Mouse (Mus musculus) brown adipose tissue, adult 24 weeks (tissue): ENCODE measurements at regions not wholly inside any gene's neighbourhood (a gene's known extent, or its start where the extent isn't known, plus 50 kb on each side); places are given as distances from the start of the nearest gene placed in this dataset.

Source experiments
- H3K27ac ChIP-seq: fragments of 200-500 bp; replicated peaks from 2 replicates; pipeline ENCODE4 v1.5.1; 2012; ENCODE audit warnings: low read depth, mild to moderate bottlenecking, low read length
- H3K4me1 ChIP-seq: fragments of 200-500 bp; 2 replicates; pipeline ENCODE4 v1.6.1; 2012; ENCODE audit warnings: low read length, mixed read lengths; ENCODE audit not compliant: control insufficient read depth, insufficient read depth, insufficient read length
- H3K4me3 ChIP-seq: fragments of 200-500 bp; 2 replicates; pipeline ENCODE4 v1.5.1; 2012; ENCODE audit warnings: low read depth, mild to moderate bottlenecking, low read length, moderate library complexity; ENCODE audit not compliant: insufficient read depth

DNA sequence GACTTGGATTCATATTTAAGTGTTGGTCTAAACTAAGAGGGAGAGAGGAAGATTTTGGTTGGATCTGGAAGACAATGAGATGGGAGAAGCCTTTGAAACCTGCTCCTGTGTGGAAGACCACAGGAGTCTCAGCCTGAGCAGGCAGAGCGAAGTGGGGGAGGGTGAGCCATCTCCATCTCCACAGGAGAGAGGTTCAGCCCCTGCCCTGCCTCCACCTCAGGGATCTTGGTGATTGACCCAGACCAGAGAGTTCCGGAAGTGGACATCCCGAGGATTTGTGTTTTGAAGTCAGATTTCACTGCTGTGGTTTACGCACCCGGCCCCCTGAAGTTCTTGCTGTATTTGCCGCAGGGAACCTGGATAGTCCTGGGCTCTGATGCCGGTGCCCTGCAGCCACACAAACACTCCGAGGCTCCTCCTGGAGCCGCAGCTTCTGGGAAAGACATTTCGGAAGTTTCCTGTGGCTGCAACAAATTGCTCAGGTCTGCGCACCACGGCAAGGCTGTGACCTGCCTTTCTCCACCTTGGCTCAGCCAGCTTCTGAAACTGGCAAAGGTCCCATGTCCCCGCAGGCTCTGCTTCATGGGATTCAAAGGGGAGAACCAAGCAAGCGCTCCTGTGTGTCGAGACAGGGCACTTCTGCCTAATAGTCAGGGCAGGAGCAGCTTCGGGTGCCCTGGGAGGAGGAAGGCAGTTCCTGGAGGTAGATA is 186.8 kb upstream of the Bmper start:
- Histone ChIP-seq H3K4me1 (peaks cover 21% of the 10 kb centered on the region), H3K4me3 (peak overlapping the region; percentile 51), H3K27ac (0 out of 2 replicates have a peak overlapping the region, but pooled peaks have one; percentile 40)

DNA sequence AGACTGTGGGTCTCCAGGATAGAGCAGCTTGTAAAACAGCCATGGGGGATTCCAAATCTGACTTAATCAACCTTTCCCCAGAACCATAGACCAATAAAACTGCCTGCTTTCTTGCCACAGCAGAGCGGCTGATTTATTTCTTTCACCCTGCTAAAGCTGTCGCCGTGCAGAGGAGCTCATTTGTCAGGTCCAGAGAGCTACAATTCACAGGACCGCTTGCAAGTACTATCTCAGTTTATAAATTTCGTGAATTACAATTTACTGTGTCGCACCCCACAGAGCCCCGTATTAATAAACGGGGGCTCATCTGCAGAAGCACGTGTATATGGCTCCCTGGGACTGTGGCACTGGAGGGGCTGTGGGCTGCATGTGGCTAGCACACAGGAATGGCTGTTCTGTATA is 185.4 kb upstream of the Bmper start:
- Histone ChIP-seq H3K4me1 (peaks cover 16% of the 10 kb centered on the region), H3K27ac (no peak overlapping the region), H3K4me3 (no peak overlapping the region)

DNA sequence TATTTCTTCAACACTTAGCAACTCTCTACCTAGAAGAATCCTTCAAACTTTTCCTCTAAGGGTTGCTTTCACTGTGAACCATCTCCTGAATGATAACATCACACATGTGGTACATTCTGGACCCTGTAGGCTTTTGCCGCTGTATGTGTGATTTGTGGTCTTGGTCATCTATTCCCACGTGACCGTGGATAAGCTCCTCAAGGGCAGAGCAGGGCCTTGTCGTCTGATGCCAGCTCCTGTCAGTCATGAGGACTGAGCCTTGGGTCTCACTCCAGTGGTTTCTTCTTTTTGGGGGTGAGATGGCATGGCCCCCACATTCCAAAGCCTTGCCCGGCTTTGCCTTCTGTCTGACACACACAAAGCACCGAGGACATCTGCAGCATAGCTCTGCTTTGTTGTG is 183.3 kb upstream of the Bmper start:
- peaks cover 14% of the 10 kb centered on the region for H3K4me1 ChIP-seq
- no peak overlapping the region for H3K4me3 ChIP-seq
- no peak overlapping the region for H3K27ac ChIP-seq

DNA sequence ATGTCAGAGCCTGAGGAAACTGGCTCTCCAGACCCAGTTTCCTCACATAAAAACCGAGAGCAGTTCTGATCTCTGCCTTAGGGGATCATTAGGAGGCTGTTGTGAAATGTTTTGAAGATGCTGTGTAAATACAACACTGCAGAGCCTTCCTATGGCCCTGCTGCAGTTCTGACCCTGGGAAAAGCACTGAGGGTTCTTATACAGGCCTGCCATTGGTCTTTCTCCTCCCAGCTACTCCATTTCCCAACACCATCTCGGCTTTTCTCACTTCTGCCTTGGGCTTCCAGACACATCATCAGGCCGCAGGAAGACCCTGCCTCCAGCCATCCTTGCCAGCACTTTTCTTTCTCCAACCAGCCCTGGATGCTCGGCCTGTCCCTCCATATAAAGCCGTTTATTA is 181.9 kb upstream of the Bmper start:
- Histone ChIP-seq H3K27ac (no peak overlapping the region), H3K4me1 (peaks cover 6% of the 10 kb centered on the region), H3K4me3 (no peak overlapping the region)

DNA sequence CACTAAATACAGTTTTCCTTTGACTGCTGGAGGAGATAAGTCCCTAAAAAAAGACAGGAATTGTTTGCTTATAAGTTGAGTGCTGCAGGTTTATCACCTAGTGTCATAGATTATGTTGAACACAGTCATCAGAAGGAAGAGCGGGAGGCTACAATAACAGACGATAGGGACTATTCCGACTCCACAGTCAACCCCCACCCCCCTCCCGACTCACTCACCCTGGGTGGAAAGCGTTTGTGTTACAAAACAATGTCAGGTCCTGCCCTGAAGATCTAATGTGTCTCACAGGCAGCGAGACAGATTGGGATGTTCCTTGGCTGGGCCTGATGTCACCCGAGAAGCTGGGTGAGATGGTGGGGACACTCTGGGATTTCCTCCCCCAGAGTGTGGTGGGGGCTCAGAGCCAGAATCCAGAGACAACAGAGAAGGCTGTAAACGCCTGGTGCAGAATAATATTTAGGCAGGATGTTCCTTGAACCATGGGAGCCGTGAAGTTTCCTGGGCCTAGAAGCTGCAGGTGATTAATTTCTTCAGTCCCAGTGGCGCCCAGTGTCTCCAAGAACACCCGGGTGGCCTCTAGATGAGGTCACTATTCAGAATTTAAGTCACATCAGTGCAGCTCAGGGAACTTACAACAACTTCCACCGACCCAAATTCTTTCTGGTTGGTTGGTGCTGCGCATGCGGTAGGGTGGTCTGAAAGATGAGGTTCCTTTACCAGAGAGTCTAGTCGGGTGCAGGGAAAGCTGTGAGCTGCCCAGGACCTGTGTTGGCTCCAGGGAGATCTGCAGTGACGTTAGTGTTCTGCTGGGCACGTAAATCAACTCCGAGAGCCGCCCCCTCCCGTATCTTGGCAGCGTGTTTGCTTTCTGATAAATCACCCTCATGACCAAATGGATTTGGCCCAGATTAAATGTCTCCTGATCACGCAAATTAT is 181.1 kb upstream of the Bmper start:
- no peak overlapping the region for H3K27ac ChIP-seq
- H3K4me1 ChIP-seq: no peaks in the 10 kb centered on the region

DNA sequence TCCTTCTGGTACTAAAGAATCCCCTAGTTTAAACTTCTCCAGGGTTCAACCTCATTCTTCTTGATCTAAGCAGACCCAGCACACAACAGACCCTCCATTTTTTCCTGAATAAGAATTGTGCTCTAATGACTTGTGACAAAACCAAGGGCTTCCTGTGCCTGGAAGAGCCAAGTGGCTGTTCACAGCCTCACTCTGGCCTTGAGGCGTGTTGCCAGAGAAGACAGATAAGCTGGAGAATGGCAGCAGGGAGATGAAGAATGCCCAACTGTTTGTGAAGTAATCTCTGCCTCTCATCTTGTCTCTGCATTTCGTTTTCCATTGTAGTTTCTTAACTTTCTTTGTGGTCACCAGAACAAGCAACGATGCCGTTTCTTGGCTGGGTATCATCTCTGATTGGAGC is 179.9 kb upstream of the Bmper start:
- Histone ChIP-seq H3K4me1 (no peaks in the 10 kb centered on the region), H3K4me3 (no peak overlapping the region), H3K27ac (no peak overlapping the region)

More for the DNA sequence above, 181.1 kb upstream of the Bmper start:
- H3K4me3 ChIP-seq: no peak overlapping the region

DNA sequence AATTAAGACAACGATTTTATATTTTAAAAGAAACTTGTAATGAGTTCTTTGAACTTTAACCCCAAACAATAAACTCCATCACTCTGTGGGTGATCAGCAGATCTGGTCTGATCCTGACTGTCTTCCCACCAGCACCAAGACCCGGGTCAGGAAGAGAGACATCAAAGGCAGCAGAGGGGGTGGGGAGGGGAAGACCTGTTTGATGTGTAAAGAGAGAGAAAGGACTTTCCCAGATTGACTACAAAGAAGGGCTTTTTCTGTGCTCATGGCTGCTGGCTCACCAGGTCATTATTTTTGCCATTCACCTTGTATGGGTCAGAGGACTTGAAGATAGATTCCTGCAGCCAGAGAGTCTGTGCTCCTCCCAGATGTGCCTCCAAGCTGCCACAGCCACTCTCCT is 177.4 kb upstream of the Bmper start:
- Histone ChIP-seq H3K27ac (no peak overlapping the region), H3K4me1 (no peaks in the 10 kb centered on the region), H3K4me3 (no peak overlapping the region)

DNA sequence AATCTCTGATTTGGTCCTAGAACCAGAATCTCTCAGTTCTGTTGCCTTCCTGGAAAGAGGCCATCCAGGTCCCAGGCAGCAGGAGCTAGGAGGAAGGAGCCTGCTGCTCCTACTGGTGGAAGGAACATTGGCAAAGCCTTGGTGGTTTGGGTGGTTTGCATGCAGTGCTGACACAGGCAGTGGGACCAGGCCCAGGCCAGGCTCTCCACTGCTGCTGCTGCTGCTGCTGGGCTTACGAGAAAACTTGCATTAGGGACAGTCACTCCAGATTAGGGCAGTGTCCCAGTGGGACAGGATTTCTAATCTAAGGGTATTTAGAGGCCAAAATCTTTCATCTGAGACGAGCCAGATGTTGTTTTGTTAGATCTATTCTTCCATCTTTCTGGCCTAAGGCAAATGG is 172.1 kb upstream of the Bmper start:
- Histone ChIP-seq H3K4me3 (no peak overlapping the region), H3K4me1 (no peaks in the 10 kb centered on the region), H3K27ac (no peak overlapping the region)

DNA sequence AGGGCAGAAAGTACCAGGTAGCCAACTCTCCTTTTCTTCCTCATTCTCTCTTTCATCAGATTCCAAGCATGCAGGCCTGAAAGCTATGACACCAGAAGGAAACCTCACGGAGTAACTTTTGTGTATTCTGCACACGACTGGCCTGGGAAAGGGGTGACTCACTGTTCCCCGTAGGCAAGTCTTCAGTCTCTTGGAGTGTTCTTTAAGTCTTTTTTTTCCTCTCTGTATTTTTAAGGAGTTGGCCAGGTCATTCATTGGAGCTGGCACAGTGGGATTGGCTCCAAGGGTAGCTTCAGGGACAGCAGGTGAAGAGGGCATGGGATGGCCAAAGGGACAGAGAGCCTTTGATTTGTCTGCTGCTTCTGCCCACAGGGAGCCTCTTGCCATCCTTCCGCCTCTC is 163.3 kb upstream of the Bmper start:
- Histone ChIP-seq H3K4me3 (no peak overlapping the region), H3K27ac (no peak overlapping the region), H3K4me1 (peaks cover 17% of the 10 kb centered on the region; the same call in 1 of the 2 replicates)

DNA sequence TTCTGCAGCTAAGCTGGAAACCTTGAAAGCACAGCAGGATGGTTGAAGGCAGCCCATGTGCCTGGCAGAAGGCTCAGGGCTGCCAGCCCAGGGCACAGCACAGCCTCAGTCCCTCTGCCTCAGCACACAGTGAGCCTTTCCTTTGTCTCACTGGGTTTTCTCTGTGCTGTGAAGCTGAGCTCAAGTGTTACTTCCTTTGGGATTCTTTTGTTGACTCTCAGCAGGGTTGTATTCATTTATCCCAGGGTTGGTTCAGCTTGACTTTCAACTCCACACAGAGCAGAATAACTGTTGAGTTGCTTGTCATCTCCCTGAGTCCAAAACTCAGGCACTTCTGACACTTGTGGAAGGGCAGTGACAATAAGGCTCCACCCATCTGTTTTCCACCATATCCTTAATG is 162.3 kb upstream of the Bmper start:
- Histone ChIP-seq H3K4me1 (peaks cover 18% of the 10 kb centered on the region; the same call in 1 of the 2 replicates), H3K27ac (no peak overlapping the region), H3K4me3 (no peak overlapping the region)

DNA sequence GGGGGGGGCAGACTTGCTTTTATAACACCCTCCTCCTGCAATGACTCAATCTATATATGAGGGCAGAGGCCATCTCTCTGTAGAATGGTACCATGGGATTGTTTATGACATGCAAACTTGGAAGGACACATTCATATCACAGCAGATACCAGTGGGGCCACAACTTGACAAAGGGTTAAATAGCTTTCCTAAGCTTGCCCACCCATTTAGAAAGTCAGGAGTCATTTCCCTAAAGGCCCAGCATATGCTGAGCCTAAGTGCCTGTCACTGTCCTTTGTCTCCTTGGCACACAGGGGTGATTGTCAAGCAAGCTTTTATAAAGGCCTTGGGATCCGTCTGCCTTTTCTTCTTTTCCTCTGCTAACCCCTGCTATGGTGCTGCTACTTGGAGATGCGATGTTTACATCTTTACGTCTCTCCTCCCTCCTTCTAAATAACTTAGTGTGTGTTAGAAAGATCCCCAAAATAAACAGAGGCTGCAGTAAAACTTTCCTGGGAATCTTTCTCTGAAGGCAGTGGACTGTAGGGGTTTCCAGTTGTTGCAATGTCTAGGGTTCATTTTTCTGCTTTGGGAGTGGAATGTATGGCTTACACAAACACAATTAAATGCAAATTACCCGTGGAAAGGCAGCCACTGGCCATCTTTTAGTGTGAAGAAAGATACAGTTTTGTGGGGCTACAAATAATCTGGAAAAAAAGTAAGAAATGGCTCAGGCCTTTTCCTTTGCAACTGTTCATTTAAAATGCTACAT is 161.5 kb upstream of the Bmper start:
- Histone ChIP-seq H3K27ac (no peak overlapping the region), H3K4me3 (no peak overlapping the region), H3K4me1 (peaks cover 18% of the 10 kb centered on the region; the same call in 1 of the 2 replicates)

DNA sequence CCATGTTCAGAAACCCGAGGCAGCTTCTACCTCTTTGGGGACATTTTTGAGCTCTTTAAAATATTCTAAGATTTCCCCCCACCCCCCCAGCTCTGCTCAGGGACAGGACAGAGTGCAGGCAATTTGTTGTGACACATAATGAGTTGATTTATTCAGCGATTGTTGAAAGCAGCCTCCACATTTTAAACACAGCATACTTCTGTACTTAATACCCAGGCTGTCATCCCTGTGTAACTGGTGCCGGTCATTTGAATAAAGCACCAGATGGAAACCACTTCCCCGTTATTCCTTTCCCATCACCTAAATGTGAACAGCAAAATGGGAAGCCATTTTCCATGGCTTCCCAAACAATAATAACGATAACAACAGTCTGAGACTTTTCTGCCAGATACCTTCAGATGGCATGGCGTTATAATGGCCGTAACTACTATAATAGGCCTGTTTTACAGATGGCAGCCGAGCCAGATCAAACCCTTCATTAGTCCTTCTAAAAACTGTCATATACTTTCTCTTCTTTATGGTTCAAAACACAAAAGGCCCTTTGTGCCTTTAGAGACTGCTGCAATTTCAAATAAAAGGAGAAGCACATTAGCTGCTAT is 160.7 kb upstream of the Bmper start:
- H3K4me3 ChIP-seq: no peak overlapping the region
- no peak overlapping the region for H3K27ac ChIP-seq
- peaks cover 18% of the 10 kb centered on the region; the same call in 1 of the 2 replicates for H3K4me1 ChIP-seq

DNA sequence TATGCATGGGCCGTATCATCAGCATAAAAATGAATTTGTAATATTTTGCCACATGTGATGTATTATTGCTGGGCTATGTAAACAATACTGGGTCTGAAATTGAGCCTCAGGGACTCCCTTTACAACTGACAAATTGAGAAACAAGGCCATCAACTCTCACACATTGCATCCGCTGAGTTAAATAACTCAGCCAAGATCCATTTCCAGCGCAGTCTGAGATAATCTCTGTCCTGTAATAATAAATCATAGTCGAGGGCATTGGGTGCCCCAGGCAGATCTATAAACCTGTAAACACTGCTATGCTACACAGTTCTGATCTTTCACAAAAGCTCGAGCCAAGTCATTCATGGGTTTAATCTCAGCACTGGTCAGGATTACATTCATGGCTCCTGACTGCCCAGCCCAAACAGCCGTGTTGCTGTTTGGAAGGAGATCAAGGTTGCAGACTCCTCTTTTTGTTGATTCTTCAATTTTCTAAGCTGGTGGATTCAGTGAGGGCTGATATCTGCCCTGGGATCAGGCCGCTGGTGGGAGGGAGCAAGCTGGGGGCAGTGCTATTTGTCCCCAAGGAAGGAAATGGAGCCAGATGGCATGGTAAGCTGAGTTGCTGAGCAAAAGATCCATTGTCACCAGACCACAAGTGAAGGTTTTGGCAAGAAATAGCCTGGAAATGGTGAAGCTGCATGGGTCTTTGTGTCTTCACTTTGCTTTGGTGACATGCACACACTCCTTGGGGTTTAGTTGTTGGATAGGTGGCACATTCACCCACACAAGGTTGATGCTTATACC is 160.0 kb upstream of the Bmper start:
- H3K27ac ChIP-seq: 0 out of 2 replicates have a peak overlapping the region, but pooled peaks have one; percentile 15
- peaks cover 18% of the 10 kb centered on the region; the same call in 1 of the 2 replicates for H3K4me1 ChIP-seq
- no peak overlapping the region for H3K4me3 ChIP-seq

DNA sequence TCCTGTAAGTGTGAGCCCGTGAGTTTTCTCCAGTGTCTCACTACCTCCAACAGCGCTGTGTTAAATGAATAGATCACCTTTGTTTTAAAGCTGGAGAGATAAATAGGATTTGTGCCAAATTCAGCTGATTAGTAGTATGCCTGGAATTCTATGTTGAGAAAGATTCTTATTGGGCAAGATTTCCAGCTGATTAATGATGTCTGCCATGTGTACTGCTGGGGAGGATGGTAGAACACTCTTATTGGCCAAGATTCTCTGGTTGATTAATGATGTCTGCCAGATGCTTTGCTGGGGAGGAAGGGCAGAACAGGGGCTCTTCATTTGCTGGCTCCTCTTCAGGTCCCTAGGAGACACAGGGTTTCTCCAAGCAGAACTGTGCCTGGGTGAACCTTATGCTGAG is 158.9 kb upstream of the Bmper start:
- Histone ChIP-seq H3K27ac (peak overlapping the region; percentile 56; the same call in 1 of the 2 replicates), H3K4me1 (peaks cover 18% of the 10 kb centered on the region; the same call in 1 of the 2 replicates), H3K4me3 (no peak overlapping the region)
